Mouse (Mus musculus) left cerebral cortex, postnatal 25 days (tissue): Measurements from ENCODE around the gene Apol11a. TPM values are rescaled to one million over a fixed set of nuclear protein-coding genes. Genes with fewer than 3 reads are reported as not detected.
"Not testable (repeated sequence)": the region's sequence is repeated elsewhere in the genome, so short reads cannot be mapped to it uniquely, and the experiment has no call there.

Experiments used
- DNase-seq, 2 experiments: peaks; one replicate each; pipeline ENCODE4 v3.0.0; 2022; ENCODE audit warnings: low spot score in 2 of 2, mixed read lengths in 1 of 2
- intact Hi-C: fragments of 180-260 bp; cut with DNase I; formaldehyde crosslinking; loops from one replicate; pipeline ENCODE4 v1.15.1; 2025
- total RNA-seq, 2 experiments: library from RNA; stranded (reverse); gene quantifications; 2 replicates each; pipeline ENCODE4 v1.2.3; 2021

The Apol11a gene
- not detected for total RNA-seq

- intact Hi-C loops, DNase-seq: not testable (repeated sequence)
Observed at GRCm38 (mm10) chr15:77507966-77508365, at the start of gene Apol11a. TSS of gene Apol11a (plus strand) at chr15:77508271.

DNA sequence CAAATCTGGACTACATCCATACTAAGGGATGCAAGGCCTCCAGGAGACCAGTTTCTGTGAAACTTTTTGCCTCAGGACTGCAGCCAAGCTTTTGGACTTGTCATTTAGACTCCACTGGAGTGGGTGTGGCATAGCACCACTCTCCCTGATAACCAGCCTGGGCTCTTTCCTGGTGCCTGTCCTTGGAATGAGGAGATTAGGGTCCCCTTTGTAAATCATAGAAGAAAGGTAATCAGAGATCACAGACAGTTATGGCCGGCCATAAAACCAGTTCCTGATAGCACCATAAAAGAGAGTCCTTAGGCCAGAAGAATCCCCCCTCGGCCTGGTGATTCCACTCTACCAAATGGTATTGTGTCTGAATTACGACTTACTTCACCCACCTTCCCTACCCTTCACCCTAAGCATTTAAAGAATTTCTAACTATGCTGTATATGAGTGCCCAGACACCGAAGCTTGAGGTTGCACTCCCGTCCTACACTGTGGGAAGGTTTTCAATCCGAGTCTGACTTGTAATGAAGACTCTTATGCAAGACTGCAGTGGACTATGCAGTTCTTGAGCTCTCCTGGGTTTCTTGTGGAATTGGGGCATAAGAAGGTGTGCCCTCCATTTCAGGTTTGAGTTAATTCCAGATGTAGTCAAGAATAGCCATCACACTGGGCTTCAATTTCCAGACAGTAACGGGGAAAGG lies 33.2 kb upstream of the Apol11a start:
- DNase-seq: not testable (repeated sequence)
- intact Hi-C loops: loop anchor here (10.0 kb wide), 1 partner anchor 190 kb away; no protein-coding TSS in a partner anchor

DNA sequence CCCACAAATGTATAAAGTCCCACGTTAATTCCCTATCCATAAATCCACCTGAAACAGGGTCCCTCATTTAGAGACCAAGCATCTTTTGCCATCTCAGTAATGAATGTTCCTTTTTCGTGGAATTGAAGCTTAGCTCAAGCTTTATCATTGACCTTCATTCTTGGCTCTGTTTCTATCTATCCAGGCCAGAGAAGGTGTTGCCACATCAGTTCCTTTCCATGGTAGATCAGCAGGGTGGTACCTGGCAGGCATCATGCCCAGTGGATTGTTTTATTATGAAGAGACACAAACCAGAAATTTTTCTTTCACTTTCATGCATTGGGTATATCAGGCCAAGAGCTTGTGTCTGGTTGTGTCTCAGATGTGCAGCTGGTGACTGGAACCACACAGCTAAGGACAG lies 31.4 kb upstream of the Apol11a start, which contains the start of gene Apol10a:
Gene Apol10a, plus strand, starts transcription at position 355 of the 400 bp plus-strand sequence.
- intact Hi-C loops: loop anchor here (10.0 kb wide), 1 partner anchor 188 kb away; no protein-coding TSS in a partner anchor

DNA sequence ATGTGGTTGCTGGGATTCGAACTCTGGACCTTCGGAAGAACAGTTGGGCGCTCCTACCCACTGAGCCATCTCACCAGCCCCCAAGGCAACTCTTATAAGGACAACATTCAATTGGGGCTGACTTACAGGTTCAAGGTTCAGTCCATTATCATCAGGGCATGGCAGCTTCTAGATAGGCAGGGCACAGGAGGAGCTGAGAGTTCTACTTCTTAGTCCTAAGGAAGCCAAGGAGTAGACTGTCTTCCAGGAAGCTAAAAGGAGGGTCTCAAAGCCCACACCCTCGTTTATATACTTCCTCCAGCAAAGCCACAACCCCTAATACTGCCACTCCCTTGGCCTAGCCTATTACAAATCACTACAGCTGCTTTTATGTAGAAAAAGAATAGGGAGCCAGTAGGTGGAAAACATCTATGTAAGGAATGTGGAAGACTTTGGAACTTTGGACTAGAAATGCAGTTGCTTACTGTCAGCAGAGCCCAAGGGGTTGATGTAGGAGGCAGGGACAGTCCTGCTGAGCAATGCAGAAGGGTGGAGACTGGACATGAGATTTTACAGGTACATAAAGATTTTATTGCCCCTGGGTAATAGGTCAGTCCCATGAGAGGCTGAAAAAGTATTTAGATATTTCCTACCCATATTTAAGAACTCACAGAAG lies 25.8 kb upstream of the Apol11a start:
- no peak for DNase-seq
- intact Hi-C loops: loop anchor here (10.0 kb wide), 1 partner anchor 53 kb away; the partner anchor contains the start of gene Apol7c

More for the DNA sequence above, 31.4 kb upstream of the Apol11a start, which contains the start of gene Apol10a:
- not testable (repeated sequence) for DNase-seq

- intact Hi-C loops: not testable (repeated sequence)
Observed at GRCm38 (mm10) chr15:77493181-77493580, 14.9 kb upstream of the Apol11a start.

GRCm38 (mm10) chr15:77494694-77495093 lies 13.4 kb upstream of the Apol11a start:
- DNase-seq, intact Hi-C loops: not testable (repeated sequence)

More at GRCm38 (mm10) chr15:77493181-77493580, 14.9 kb upstream of the Apol11a start:
- not testable (repeated sequence) for DNase-seq

DNA sequence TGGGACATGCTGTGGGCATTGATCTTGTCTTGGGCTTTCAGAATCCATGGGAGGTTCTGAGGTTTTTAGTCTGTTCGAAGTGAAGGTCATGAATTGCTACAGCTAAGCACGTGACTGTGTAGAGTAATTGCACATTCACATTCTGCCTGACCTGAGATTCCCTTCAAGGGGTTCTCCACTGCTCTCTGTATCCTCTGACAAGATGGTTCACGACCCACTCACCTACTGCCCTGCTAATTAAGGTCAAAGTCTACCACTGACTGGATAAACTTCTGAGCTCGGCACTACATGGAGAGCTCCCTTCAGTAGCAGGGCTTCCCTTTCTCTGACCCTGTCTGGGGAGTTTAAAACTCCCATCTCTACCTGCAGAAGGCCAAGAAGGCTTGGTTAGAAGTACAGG lies 12.5 kb downstream of the Apol11a start:
- DNase-seq, intact Hi-C loops: not testable (repeated sequence)

GRCm38 (mm10) chr15:77523186-77523843 lies 15.2 kb downstream of the Apol11a start:
- intact Hi-C loops: loop anchor here (1.0 kb wide), 1 partner anchor 110 kb away; no protein-coding TSS in a partner anchor
- peak in 1 of 2 experiments; percentile 28 for DNase-seq

DNA sequence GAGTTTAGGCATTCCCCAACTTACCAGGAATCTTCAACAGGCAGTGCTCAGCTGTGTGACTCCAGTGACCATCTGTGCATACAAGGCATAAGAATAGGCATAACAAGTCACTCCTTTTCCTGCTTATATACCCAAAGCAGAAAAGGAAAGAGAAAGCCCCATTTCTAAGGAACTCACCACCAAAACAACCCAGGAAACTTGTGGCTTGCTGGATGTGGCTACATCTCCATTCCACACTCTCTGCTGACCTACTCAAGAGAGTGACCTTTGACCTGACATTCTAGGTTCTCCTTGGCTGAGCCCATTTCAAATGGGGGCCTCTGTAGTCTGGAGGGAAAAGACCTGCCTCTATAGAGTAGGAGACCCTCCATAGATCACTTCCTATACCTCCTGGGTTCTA lies 25.1 kb downstream of the Apol11a start, which contains the start of gene Apol7c:
Gene Apol7c, minus strand, starts transcription at position 101 of the 400 bp plus-strand sequence.
- DNase-seq: no peak
- intact Hi-C loops: loop anchor here (10.0 kb wide), 1 partner anchor 48 kb away; no protein-coding TSS in a partner anchor

DNA sequence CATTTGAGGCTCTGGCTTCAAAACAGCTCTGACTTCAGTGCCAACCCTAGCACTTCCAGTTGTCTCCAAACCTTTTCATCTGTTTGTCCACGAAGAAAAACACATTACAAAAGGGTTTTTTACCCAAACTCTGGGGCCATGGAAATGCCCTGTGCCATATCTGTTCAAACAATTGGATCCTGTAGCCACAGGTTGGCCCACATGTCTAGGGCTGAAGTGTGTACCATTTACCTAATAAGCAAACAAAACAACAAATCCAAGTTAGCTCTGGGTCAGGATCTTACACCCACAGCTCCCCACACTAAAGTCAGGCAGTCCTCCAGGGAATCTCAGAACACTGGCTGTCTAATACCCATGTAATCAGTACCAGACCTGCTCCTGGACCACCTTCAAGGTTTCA lies 31.1 kb downstream of the Apol11a start:
- intact Hi-C loops: loop anchor here (10.0 kb wide), 1 partner anchor 54 kb away; no protein-coding TSS in a partner anchor
- not testable (repeated sequence) for DNase-seq

- intact Hi-C loops: loop anchor here (1.0 kb wide), 1 partner anchor 38 kb away; the partner anchor contains the start of gene Gm36245
Observed at GRCm38 (mm10) chr15:77561792-77562191, 53.7 kb downstream of the Apol11a start, which contains the start of gene 1700025B11Rik. TSS of gene 1700025B11Rik (minus strand) at chr15:77561892.

GRCm38 (mm10) chr15:77563219-77563618 lies 55.1 kb downstream of the Apol11a start:
- no peak for DNase-seq
- intact Hi-C loops: no loop called here

More at GRCm38 (mm10) chr15:77561792-77562191, 53.7 kb downstream of the Apol11a start, which contains the start of gene 1700025B11Rik:
- no peak for DNase-seq

Other genes starting within 250 kb of the Apol11a start
- 100 to 1,000 TPM; 244 to 265 TPM for gene Rbfox2, start 201.3 kb upstream of the Apol11a start, total RNA-seq
- under 1 TPM in 1 of 2 experiments, not detected in 1; 0.50 TPM for gene Apol7a, start 109.2 kb upstream of the Apol11a start, total RNA-seq
- gene Apol9a, start 97.1 kb upstream of the Apol11a start, total RNA-seq: not detected
- gene Apol7b, start 60.8 kb upstream of the Apol11a start, total RNA-seq: under 1 TPM in 1 of 2 experiments, not detected in 1; 0.28 TPM
- not detected for gene Apol10a, start 31.2 kb upstream of the Apol11a start, total RNA-seq
- not detected for gene Apol7c, start 25.0 kb downstream of the Apol11a start, total RNA-seq
- gene 1700025B11Rik, start 53.6 kb downstream of the Apol11a start, total RNA-seq: not detected
- gene Apol10b, start 87.9 kb downstream of the Apol11a start, total RNA-seq: not detected
- not detected for gene Gm36245, start 91.0 kb downstream of the Apol11a start, total RNA-seq
- gene Apol11b, start 135.0 kb downstream of the Apol11a start, total RNA-seq: not detected
- gene Apol7e, start 190.6 kb downstream of the Apol11a start, total RNA-seq: under 1 TPM in 1 of 2 experiments, not detected in 1; 0.27 TPM
- gene Apol9b, start 220.8 kb downstream of the Apol11a start, total RNA-seq: not detected
- gene Apol8, start 248.7 kb downstream of the Apol11a start, total RNA-seq: 1 to 10 TPM; 2.2 to 3.3 TPM